Mouse (Mus musculus) frontal cortex, postnatal 14 days (tissue): ENCODE results near the gene Hspa1b.

Experiments
- DNase-seq, 2 experiments: peaks; one replicate each; pipeline ENCODE4 v3.0.0; 2022; ENCODE audit warnings: low spot score in 2 of 2

The Hspa1b gene

DNA sequence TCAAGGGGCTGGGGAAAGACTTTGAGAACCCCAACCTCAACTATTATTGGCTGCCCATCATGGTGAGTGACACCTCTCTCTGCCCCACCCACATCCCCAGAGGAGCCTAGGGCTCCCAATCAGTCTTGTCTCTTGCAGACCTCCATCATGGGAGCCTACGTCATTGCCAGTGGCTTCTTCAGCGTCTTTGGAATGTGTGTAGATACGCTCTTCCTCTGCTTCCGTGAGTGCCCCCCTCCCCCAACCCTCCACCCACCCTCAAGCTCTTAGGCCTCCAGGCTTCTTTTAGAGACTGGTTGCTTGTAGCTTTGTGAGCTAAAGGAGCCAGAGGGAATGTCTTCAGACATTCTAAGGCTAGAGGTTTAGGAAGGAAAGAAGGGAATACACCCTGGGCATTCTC lies 30.2 kb downstream of the Hspa1b start:
- no peak for DNase-seq

- DNase-seq = no peak
Observed at GRCm38 (mm10) chr17:34927306-34928019, 31.6 kb downstream of the Hspa1b start.

- DNase-seq = no peak
Observed at GRCm38 (mm10) chr17:34924258-34924657, 34.8 kb downstream of the Hspa1b start.

- DNase-seq = no peak
Observed at GRCm38 (mm10) chr17:34922939-34923338, 36.1 kb downstream of the Hspa1b start.

- no peak for DNase-seq
Observed at GRCm38 (mm10) chr17:34917188-34917587, 41.9 kb downstream of the Hspa1b start.

DNA sequence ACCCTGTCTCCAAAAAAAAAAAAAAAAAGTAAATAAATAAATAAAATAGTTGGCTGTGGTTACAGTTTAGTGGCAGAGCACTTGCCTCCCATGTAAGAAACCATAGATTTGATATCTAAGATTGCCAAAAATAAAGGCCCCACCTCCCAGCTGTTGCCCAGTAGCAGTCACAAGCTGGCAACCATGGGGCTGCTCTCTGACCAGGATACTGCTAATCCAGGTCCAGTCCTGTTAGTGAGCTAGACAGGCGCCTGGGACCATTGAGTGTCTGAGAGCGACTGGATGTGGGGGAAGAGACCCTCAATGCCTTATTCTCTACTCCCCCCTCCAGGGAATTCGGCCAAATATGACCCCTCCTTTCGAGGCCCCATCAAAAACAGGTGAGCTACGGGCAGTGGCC lies 42.7 kb downstream of the Hspa1b start:
- no peak for DNase-seq

DNA sequence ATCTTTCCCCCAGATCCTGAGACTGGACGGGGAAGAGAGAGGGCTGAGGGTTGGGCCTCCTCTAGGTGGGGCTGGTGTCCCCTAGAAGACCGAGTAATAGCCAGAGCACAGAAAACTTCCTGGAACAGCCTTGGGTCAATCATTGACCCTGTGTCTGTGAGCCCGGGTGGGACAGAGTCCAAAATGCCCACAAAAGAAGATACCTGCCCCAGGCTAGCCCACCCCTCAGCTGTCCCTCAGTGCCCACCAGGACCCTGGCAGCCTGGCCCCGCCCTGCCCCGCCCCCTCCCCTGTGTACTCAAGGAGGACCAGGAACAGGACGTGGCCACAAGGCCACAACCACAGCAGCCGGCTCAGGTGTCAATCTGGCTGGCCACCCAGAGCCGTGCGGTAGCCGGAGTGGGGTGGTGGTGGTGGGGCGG lies 43.6 kb downstream of the Hspa1b start:
- no peak for DNase-seq

GRCm38 (mm10) chr17:34913930-34914665 lies 44.9 kb downstream of the Hspa1b start, which contains the start of gene Slc44a4:
Slc44a4 (plus strand) TSS chr17:34914466.
- no peak for DNase-seq

DNA sequence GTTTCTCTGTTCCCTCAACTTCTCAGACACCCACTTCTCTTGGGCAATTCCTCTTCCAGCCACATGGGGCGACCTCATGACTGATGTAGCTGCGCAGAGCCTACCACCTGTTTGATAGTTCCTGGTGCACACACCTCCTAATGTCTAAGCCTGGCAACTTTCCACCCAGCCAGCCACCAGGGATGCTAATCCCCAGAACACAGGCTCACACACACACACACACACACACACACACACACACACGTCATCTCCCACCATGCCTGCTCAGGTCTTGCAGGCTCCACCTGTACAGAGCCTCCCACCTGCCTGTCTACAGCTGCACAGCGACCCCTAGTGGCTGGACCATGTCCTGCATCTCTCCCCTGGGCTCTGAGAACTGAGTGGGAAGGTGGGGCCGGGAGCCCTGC lies 47.1 kb downstream of the Hspa1b start:
- no peak for DNase-seq

DNA sequence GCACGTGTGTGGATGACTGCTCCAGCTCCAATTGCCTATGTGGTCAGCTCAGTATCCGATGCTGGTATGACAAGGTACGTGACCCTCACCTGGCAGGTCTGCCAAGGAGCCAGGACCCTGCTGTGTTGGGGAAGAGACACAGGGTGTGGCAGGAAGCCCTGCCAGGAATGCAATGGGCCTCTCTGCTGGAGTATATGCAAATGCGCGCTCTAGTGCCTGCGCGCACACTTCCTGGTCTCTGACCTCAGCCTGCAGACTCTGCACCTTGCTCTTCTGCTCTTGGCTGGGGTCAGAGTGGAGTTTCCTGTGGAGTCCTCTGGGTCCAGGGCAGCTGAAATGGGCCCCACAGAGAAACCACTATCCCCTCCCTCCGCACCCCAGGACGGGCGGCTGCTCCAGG lies 48.1 kb downstream of the Hspa1b start:
- DNase-seq = no peak
